Mouse (Mus musculus) heart, embryonic 13.5 days (tissue): ENCODE data around the gene Pald1. TPM values are rescaled to one million over a fixed set of nuclear protein-coding genes. Genes with fewer than 3 reads are reported as not detected.

Source experiments
- ATAC-seq: fragments of 200-750 bp; cut with Nextera tagmentation; 2 replicates; pipeline ENCODE4 v1.8.0; 2017; ENCODE audit warnings: moderate TSS enrichment; ENCODE audit not compliant: insufficient number of reproducible peaks, low FRiP score, low TSS enrichment; ENCODE audit errors: extremely low read depth
- H3K27ac ChIP-seq: fragments of 300-500 bp; sonication (generic); replicated peaks from 2 replicates; pipeline ENCODE4 v1.5.1; 2015; ENCODE audit warnings: moderate library complexity, mild to moderate bottlenecking, inconsistent platforms
- H3K27me3 ChIP-seq: fragments of 300-500 bp; sonication (generic); replicated peaks from 2 replicates; pipeline ENCODE4 v1.6.1; 2015; ENCODE audit warnings: mild to moderate bottlenecking, inconsistent platforms
- H3K36me3 ChIP-seq: fragments of 300-500 bp; sonication (generic); 2 replicates; pipeline ENCODE4 v1.6.1; 2015; ENCODE audit warnings: mild to moderate bottlenecking, inconsistent platforms
- H3K4me1 ChIP-seq: fragments of 300-500 bp; sonication (generic); 2 replicates; pipeline ENCODE4 v1.6.1; 2015; ENCODE audit warnings: inconsistent platforms
- H3K4me2 ChIP-seq: fragments of 300-500 bp; sonication (generic); 2 replicates; pipeline ENCODE4 v1.6.1; 2015; ENCODE audit warnings: inconsistent platforms, mild to moderate bottlenecking, moderate library complexity
- H3K4me3 ChIP-seq: fragments of 300-500 bp; sonication (generic); 2 replicates; pipeline ENCODE4 v1.5.1; 2015; ENCODE audit warnings: moderate library complexity, mild to moderate bottlenecking, inconsistent platforms
- H3K9ac ChIP-seq: fragments of 300-500 bp; sonication (generic); 2 replicates; pipeline ENCODE4 v1.6.1; 2015; ENCODE audit warnings: inconsistent platforms, mild to moderate bottlenecking, moderate library complexity
- H3K9me3 ChIP-seq: fragments of 300-500 bp; sonication (generic); 2 replicates; pipeline ENCODE4 v1.6.1; 2016; ENCODE audit warnings: inconsistent platforms
- WGBS: fragments of 180-500 bp; shearing (Covaris S2); methylation state at CpG from one replicate; pipeline ENCODE4 v1.1.7; 2015; ENCODE audit warnings: mixed read lengths; 5-methylcytosine and 5-hydroxymethylcytosine counted together
- polyA plus RNA-seq: library from polyadenylated mRNA; unstranded; fragments of >200 nt; fragmentation: Nextera tagmentation; extraction: Ambion mirVana; gene quantifications from 2 replicates; pipeline ENCODE4 v1.2.1, GENCODE M21; 2015

Pald1 gene
- polyA plus RNA-seq, 1 experiment from 2014 or later: 26.6 TPM

- ATAC-seq: no peak
- no peaks in the 10 kb centered on the region for H3K36me3 ChIP-seq
- H3K4me1 ChIP-seq: peaks cover 20% of the 10 kb centered on the region
- no peaks in the 10 kb centered on the region for H3K9me3 ChIP-seq
- H3K27me3 ChIP-seq: peaks cover 70% of the 10 kb centered on the region
- peak overlapping the region; percentile 73 for H3K9ac ChIP-seq
- H3K27ac ChIP-seq: no peak overlapping the region
- whole genome bisulfite sequencing: 1% methylated on average over 50 of the region's 50 CpGs
- H3K4me3 ChIP-seq: peak overlapping the region; percentile 56
- peak overlapping the region; percentile 86 for H3K4me2 ChIP-seq
Measured at GRCm38 (mm10) chr10:61418131-61418900, 35.0 kb upstream of the Pald1 start.

DNA sequence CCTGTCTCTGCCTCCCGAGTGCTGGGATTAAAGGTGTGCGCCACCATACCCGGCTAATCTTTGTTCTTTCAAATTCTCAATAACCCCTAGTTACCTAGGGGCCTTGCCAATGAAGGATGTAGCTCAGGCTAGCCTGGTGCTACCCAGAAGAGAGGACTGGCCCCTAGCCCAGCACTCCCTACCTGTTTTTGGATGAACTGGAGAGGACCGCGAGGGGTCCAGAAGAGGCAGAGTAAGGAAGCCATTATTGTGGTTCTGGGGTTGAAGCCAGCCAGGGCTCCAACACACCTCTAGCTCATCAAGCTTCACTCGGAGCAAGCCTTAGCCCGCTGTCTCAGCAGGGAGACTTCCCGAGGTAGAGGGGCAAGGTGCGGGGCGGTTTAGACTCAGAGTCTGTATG, 34.3 kb upstream of the Pald1 start, which contains the start of gene Nodal:
Gene Nodal, plus strand, starts transcription at position 301 of the 400 bp plus-strand sequence.
- no peak for ATAC-seq
- no peak within 1 kb of the TSS for H3K27ac ChIP-seq
- peaks cover 64% of the 10 kb centered on the region for H3K27me3 ChIP-seq

DNA sequence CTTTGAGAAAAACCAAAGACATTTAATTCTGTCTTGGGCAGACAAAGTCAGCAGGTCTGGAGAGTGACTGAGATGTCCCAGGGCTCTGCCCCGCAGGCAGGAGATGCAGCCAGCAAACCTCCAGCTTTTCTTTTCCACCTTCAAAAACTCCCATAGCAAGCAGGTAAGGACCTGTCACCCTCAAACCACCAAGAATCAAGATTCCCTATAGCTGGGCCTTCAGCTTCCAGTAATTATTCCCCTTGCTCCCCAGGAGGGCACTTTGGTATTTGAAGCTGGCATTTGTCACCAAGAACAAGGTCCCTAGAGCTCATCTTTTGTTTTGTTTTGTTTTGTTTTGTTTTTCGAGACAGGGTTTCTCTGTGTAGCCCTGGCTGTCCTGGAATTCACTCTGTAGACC, 33.7 kb upstream of the Pald1 start:
- Histone ChIP-seq H3K9me3 (no peaks in the 10 kb centered on the region), H3K4me1 (peaks cover 26% of the 10 kb centered on the region), H3K9ac (no peak overlapping the region), H3K36me3 (no peaks in the 10 kb centered on the region), H3K4me3 (no peak overlapping the region), H3K27ac (no peak overlapping the region), H3K4me2 (no peak overlapping the region), H3K27me3 (peaks cover 61% of the 10 kb centered on the region)
- no peak for ATAC-seq
- WGBS: 57% methylated on average over 2 of the region's 2 CpGs

More for the DNA sequence above, 34.3 kb upstream of the Pald1 start, which contains the start of gene Nodal:
- peaks cover 26% of the 10 kb centered on the region for H3K4me1 ChIP-seq
- H3K4me3 ChIP-seq: peak within 1 kb of the TSS; percentile 56
- H3K4me2 ChIP-seq: peak within 1 kb of the TSS; percentile 86
- 25% methylated on average over 10 of the region's 10 CpGs for WGBS
- no peaks in the 10 kb centered on the region for H3K36me3 ChIP-seq
- H3K9ac ChIP-seq: peak within 1 kb of the TSS; percentile 73
- H3K9me3 ChIP-seq: no peaks in the 10 kb centered on the region

GRCm38 (mm10) chr10:61416561-61416960, 33.2 kb upstream of the Pald1 start:
- Histone ChIP-seq H3K27ac (no peak overlapping the region), H3K27me3 (peaks cover 60% of the 10 kb centered on the region), H3K4me3 (no peak overlapping the region), H3K9me3 (no peaks in the 10 kb centered on the region), H3K36me3 (no peaks in the 10 kb centered on the region), H3K4me2 (no peak overlapping the region), H3K9ac (no peak overlapping the region), H3K4me1 (peaks cover 26% of the 10 kb centered on the region)
- no peak for ATAC-seq
- WGBS: 44% methylated on average over 7 of the region's 7 CpGs

- Histone ChIP-seq H3K4me3 (no peak overlapping the region), H3K4me1 (peaks cover 26% of the 10 kb centered on the region), H3K4me2 (no peak overlapping the region), H3K9ac (no peak overlapping the region), H3K27ac (no peak overlapping the region), H3K9me3 (no peaks in the 10 kb centered on the region), H3K27me3 (peaks cover 60% of the 10 kb centered on the region), H3K36me3 (no peaks in the 10 kb centered on the region)
- WGBS: 28% methylated on average over 8 of the region's 8 CpGs
- ATAC-seq: no peak
Measured at GRCm38 (mm10) chr10:61415890-61416289, 32.6 kb upstream of the Pald1 start.

- Histone ChIP-seq H3K4me2 (no peak overlapping the region), H3K27ac (no peak overlapping the region), H3K9me3 (no peaks in the 10 kb centered on the region), H3K4me3 (no peak overlapping the region), H3K9ac (no peak overlapping the region), H3K36me3 (no peaks in the 10 kb centered on the region), H3K4me1 (peaks cover 26% of the 10 kb centered on the region), H3K27me3 (peaks cover 55% of the 10 kb centered on the region)
- 61% methylated on average over 3 of the region's 3 CpGs for WGBS
- ATAC-seq: no peak
Measured at GRCm38 (mm10) chr10:61415240-61415639, 31.9 kb upstream of the Pald1 start.

DNA sequence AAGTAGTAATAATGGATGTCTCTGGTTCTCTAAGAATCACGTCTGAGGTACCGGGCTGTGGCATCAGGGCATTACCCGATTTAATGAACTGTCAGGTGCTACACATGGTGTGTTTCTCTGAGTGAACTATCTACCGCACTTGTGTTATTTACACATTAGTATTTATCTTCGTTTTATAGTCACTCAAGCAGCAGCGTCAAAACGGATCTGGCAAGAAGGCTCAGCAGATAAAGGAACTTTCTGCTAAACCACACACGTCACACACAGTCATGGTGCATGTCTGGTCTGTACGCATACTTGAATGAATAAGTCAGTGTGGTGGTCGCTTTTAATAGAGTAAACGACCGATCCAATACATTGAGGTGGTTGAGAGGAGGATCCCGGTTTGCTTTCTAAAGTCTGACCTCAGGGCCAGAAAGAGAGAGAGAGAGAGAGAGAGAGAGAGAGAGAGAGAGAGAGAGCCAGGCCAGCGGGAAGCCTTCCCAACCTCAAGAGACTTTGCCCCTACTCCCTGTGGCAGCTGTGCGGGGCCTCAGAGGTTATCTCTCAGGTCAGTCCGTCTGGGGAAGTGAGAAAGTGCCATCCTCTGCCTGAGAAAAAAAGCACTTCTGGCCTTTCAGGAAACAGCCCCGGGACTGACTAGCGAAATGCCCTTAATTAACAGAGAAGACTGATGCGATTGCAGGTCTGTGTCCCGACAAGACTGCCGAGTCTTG, 29.7 kb upstream of the Pald1 start:
- H3K4me1 ChIP-seq: peaks cover 14% of the 10 kb centered on the region
- no peak for ATAC-seq
- H3K4me2 ChIP-seq: peak overlapping the region; percentile 53
- H3K27me3 ChIP-seq: peaks cover 46% of the 10 kb centered on the region
- no peaks in the 10 kb centered on the region for H3K36me3 ChIP-seq
- H3K9me3 ChIP-seq: no peaks in the 10 kb centered on the region
- WGBS: 18% methylated on average over 21 of the region's 21 CpGs
- H3K9ac ChIP-seq: peak overlapping the region; percentile 59; the same call in 1 of the 2 replicates
- H3K4me3 ChIP-seq: no peak overlapping the region
- no peak overlapping the region; the same call in 1 of the 2 replicates for H3K27ac ChIP-seq

GRCm38 (mm10) chr10:61410193-61410592, 26.9 kb upstream of the Pald1 start:
- H3K4me2 ChIP-seq: no peak overlapping the region
- WGBS: 29% methylated on average over 9 of the region's 9 CpGs
- H3K36me3 ChIP-seq: no peaks in the 10 kb centered on the region
- peaks cover 43% of the 10 kb centered on the region for H3K27me3 ChIP-seq
- no peak overlapping the region for H3K9ac ChIP-seq
- no peak overlapping the region for H3K4me3 ChIP-seq
- no peak overlapping the region for H3K27ac ChIP-seq
- H3K4me1 ChIP-seq: peaks cover 11% of the 10 kb centered on the region
- no peak for ATAC-seq
- no peaks in the 10 kb centered on the region for H3K9me3 ChIP-seq

DNA sequence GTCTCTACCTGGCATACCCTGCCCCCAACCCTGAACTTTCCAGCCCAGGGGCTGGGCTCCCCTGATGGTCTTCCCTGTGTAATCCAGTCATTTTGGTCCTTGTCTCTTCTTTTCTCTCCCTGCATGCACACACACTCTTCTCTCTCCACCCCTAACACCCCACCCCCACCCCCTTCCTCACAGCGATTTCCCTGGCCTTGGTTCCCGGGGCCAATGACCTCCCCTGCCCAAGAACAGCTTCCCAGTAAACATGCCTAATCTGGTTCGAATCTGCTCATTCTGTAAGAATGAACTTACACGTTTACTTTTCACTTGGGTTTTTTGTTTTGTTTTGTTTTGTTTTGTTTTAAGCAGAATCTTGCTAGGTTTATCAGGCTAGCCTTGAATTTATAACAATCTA, 26.4 kb upstream of the Pald1 start:
- no peak overlapping the region for H3K27ac ChIP-seq
- no peak for ATAC-seq
- H3K4me2 ChIP-seq: no peak overlapping the region
- 9% methylated on average over 4 of the region's 4 CpGs for WGBS
- peaks cover 44% of the 10 kb centered on the region for H3K27me3 ChIP-seq
- H3K4me3 ChIP-seq: no peak overlapping the region
- H3K9me3 ChIP-seq: no peaks in the 10 kb centered on the region
- H3K9ac ChIP-seq: no peak overlapping the region
- H3K4me1 ChIP-seq: peaks cover 11% of the 10 kb centered on the region
- no peaks in the 10 kb centered on the region for H3K36me3 ChIP-seq

DNA sequence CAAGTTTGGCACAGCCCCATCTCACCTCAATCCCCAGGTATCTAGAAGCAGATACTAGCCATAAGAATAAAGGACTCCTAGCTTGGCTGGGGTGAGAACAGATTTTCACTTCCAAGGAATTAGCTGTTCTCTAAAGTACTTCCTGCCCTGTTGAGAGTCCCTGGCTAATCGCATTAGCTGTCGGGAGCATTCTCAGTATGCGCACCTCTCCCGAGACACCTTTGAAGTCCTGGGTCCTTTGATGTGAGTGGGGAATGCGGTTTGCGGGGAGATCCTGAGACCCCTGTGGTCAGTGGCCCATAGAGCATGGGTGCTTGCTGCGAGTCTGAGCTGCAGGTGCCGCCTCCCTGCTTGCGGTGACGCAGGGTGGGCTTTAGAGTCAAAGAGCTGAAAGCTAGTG, 22.6 kb upstream of the Pald1 start:
- Histone ChIP-seq H3K36me3 (no peaks in the 10 kb centered on the region), H3K9ac (no peak overlapping the region), H3K4me1 (no peaks in the 10 kb centered on the region), H3K27ac (no peak overlapping the region), H3K4me3 (no peak overlapping the region), H3K9me3 (no peaks in the 10 kb centered on the region), H3K27me3 (peaks cover 49% of the 10 kb centered on the region), H3K4me2 (peak overlapping the region; percentile 24)
- ATAC-seq: no peak
- 14% methylated on average over 10 of the region's 10 CpGs for WGBS

DNA sequence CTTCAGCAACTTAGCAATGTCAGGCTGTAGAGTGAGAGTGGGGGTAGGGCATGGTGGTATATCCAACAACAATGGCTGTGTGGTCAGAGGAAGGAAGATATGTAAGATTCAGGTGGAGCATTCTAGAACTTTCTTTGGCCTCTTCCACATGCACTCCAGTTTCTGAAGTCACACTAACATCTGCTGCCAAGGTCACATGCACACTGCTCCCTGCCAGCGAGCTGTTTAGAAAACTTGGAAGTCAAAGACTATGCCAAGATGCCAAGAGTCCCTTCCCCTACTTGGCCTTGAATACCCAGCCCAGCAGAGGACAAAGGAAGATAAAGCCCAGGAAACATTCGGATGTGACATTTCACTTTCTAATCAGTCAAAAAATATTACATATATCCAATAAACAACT, 19.6 kb upstream of the Pald1 start:
- Histone ChIP-seq H3K9ac (no peak overlapping the region), H3K4me2 (no peak overlapping the region), H3K4me3 (no peak overlapping the region), H3K4me1 (no peaks in the 10 kb centered on the region), H3K36me3 (no peaks in the 10 kb centered on the region), H3K27me3 (peaks cover 46% of the 10 kb centered on the region), H3K9me3 (no peaks in the 10 kb centered on the region), H3K27ac (no peak overlapping the region)
- 79% methylated on average over 2 of the region's 2 CpGs for WGBS
- ATAC-seq: no peak
